Mouse (Mus musculus) common myeloid progenitor, adult 5-6 weeks (primary cell): ENCODE data around the gene Fopnl. TPM values are rescaled to one million over a fixed set of nuclear protein-coding genes. Genes with fewer than 3 reads are reported as not detected.

Source experiments
- ATAC-seq: replicated peaks from 2 replicates; pipeline ENCODE4 v1.8.0; 2016; ENCODE audit warnings: low read depth, mild to moderate bottlenecking, moderate TSS enrichment, inconsistent platforms; ENCODE audit not compliant: poor library complexity, severe bottlenecking
- total RNA-seq: library from RNA; stranded (forward); fragments of 200-1000, 187-1606 nt; gene quantifications from 2 replicates; pipeline ENCODE4 v1.2.3, GENCODE M21; 2017

Gene Fopnl
- total RNA-seq, 1 experiment from 2014 or later, result 41.2 TPM

- no peak for ATAC-seq
These were observed 64.3 kb downstream of the Fopnl start for GRCm38 (mm10) chr16:14252877-14253276.

- ATAC-seq, result no peak
These were observed 67.3 kb downstream of the Fopnl start for GRCm38 (mm10) chr16:14249913-14250312.

Other genes starting within 250 kb of the Fopnl start
- 62.4 and 88.1 TPM in 2 replicates for gene Nde1, start 154.1 kb downstream of the Fopnl start, total RNA-seq
- gene Marf1, start 154.1 kb downstream of the Fopnl start, total RNA-seq, result 31.7 and 32.9 TPM in 2 replicates
- gene Myh11, start 26.0 kb downstream of the Fopnl start, total RNA-seq, result under 0.01 TPM in 1 of 2 replicates, not detected in the other
- 41.4 and 44.5 TPM in 2 replicates for gene Abcc1, start 44.2 kb upstream of the Fopnl start, total RNA-seq
- not detected in 2 replicates for gene A630010A05Rik, start 244.9 kb upstream of the Fopnl start, total RNA-seq